Mouse (Mus musculus) midbrain, embryonic 16.5 days (tissue): ENCODE data around the gene Rps6kc1. TPM values are rescaled to one million over a fixed set of nuclear protein-coding genes. Genes with fewer than 3 reads are reported as not detected.

ENCODE experiments used
- ATAC-seq: fragments of 200-750 bp; cut with Nextera tagmentation; 2 replicates; pipeline ENCODE4 v1.8.0; 2017; ENCODE audit warnings: moderate TSS enrichment
- H3K27ac ChIP-seq: fragments of 300-500 bp; sonication (generic); 2 replicates; pipeline ENCODE4 v1.5.1; 2014; ENCODE audit warnings: mild to moderate bottlenecking, low read length, mixed read lengths
- H3K27me3 ChIP-seq: fragments of 300-500 bp; sonication (generic); 2 replicates; pipeline ENCODE4 v1.6.1; 2014; ENCODE audit warnings: low read depth, low read length, mixed read lengths; ENCODE audit not compliant: control insufficient read depth, insufficient read depth
- H3K36me3 ChIP-seq: fragments of 300-500 bp; sonication (generic); 2 replicates; pipeline ENCODE4 v1.6.1; 2014; ENCODE audit warnings: mild to moderate bottlenecking, low read length, moderate library complexity, mixed read lengths; ENCODE audit not compliant: control insufficient read depth, insufficient read depth
- H3K4me1 ChIP-seq: fragments of 300-500 bp; sonication (generic); 2 replicates; pipeline ENCODE4 v1.6.1; 2014; ENCODE audit warnings: mild to moderate bottlenecking, low read length, mixed read lengths; ENCODE audit not compliant: control insufficient read depth, insufficient read depth
- H3K4me2 ChIP-seq: fragments of 300-500 bp; sonication (generic); 2 replicates; pipeline ENCODE4 v1.6.1; 2014; ENCODE audit warnings: mild to moderate bottlenecking, low read length, mixed read lengths
- H3K4me3 ChIP-seq: fragments of 300-500 bp; sonication (generic); 2 replicates; pipeline ENCODE4 v1.5.1; 2014; ENCODE audit warnings: low read depth, mild to moderate bottlenecking, low read length, moderate library complexity, mixed read lengths
- H3K9ac ChIP-seq: fragments of 300-500 bp; sonication (generic); 2 replicates; pipeline ENCODE4 v1.6.1; 2014; ENCODE audit warnings: low read depth, low read length, mixed read lengths
- H3K9me3 ChIP-seq: fragments of 300-500 bp; sonication (generic); replicated peaks from 2 replicates; pipeline ENCODE4 v1.6.1; 2014; ENCODE audit warnings: mild to moderate bottlenecking, low read length, mixed read lengths; ENCODE audit not compliant: control insufficient read depth, poor library complexity, severe bottlenecking
- WGBS: fragments of 180-500 bp; shearing (Covaris S2); extraction: QIAGEN DNeasy Blood & Tissue Kit; methylation state at CpG from one replicate; pipeline ENCODE4 v1.1.7; 2014; 5-methylcytosine and 5-hydroxymethylcytosine counted together
- polyA plus RNA-seq: library from polyadenylated mRNA; unstranded; fragments of >200 nt; fragmentation: Nextera tagmentation; extraction: Ambion mirVana; gene quantifications from 2 replicates; pipeline ENCODE4 v1.2.1, GENCODE M21; 2015

The Rps6kc1 gene
- polyA plus RNA-seq, 1 experiment from 2014 or later = 34.8 TPM

- 63% methylated on average over 5 of the region's 5 CpGs for WGBS
- H3K9me3 ChIP-seq = no peaks in the 10 kb centered on the region
- no peak overlapping the region for H3K9ac ChIP-seq
- no peak overlapping the region for H3K27ac ChIP-seq
- no peaks in the 10 kb centered on the region for H3K36me3 ChIP-seq
- H3K4me2 ChIP-seq = no peak overlapping the region
- H3K27me3 ChIP-seq = no peaks in the 10 kb centered on the region
- no peak for ATAC-seq
- H3K4me1 ChIP-seq = no peaks in the 10 kb centered on the region
- H3K4me3 ChIP-seq = no peak overlapping the region
Measured at GRCm38 (mm10) chr1:190861626-190862025, 49.9 kb downstream of the Rps6kc1 start.

GRCm38 (mm10) chr1:190854465-190854864 lies 57.1 kb downstream of the Rps6kc1 start:
- no peak for ATAC-seq

GRCm38 (mm10) chr1:190849162-190849865 lies 62.3 kb downstream of the Rps6kc1 start:
- no peak for ATAC-seq
- Histone ChIP-seq H3K9ac (no peak overlapping the region), H3K4me2 (no peak overlapping the region), H3K4me3 (no peak overlapping the region), H3K36me3 (no peaks in the 10 kb centered on the region), H3K4me1 (peaks cover 3% of the 10 kb centered on the region; the same call in 1 of the 2 replicates), H3K27ac (no peak overlapping the region), H3K9me3 (no peaks in the 10 kb centered on the region), H3K27me3 (no peaks in the 10 kb centered on the region)
- 78% methylated on average over 11 of the region's 11 CpGs for WGBS

More at GRCm38 (mm10) chr1:190854465-190854864, 57.1 kb downstream of the Rps6kc1 start:
- H3K27ac ChIP-seq = no peak overlapping the region
- H3K4me3 ChIP-seq = no peak overlapping the region
- H3K9me3 ChIP-seq = no peaks in the 10 kb centered on the region
- H3K4me1 ChIP-seq = no peaks in the 10 kb centered on the region
- H3K9ac ChIP-seq = no peak overlapping the region
- H3K27me3 ChIP-seq = no peaks in the 10 kb centered on the region
- peaks cover 3% of the 10 kb centered on the region; the same call in 1 of the 2 replicates for H3K36me3 ChIP-seq
- 58% methylated on average over 3 of the region's 3 CpGs for WGBS
- no peak overlapping the region for H3K4me2 ChIP-seq

- Histone ChIP-seq H3K4me2 (no peak overlapping the region), H3K9me3 (no peaks in the 10 kb centered on the region), H3K27ac (no peak overlapping the region), H3K36me3 (no peaks in the 10 kb centered on the region), H3K9ac (no peak overlapping the region), H3K4me1 (peaks cover 3% of the 10 kb centered on the region; the same call in 1 of the 2 replicates), H3K4me3 (no peak overlapping the region), H3K27me3 (no peaks in the 10 kb centered on the region)
- WGBS = 44% methylated on average over 3 of the region's 3 CpGs
- ATAC-seq = no peak
Measured at GRCm38 (mm10) chr1:190848676-190849075, 62.9 kb downstream of the Rps6kc1 start.

GRCm38 (mm10) chr1:190846956-190847355 lies 64.6 kb downstream of the Rps6kc1 start:
- H3K27ac ChIP-seq = peak overlapping the region; percentile 58; the same call in 1 of the 2 replicates
- peaks cover 2% of the 10 kb centered on the region; the same call in 1 of the 2 replicates for H3K36me3 ChIP-seq
- no peak overlapping the region for H3K4me2 ChIP-seq
- no peak overlapping the region for H3K4me3 ChIP-seq
- H3K9ac ChIP-seq = no peak overlapping the region
- H3K27me3 ChIP-seq = no peaks in the 10 kb centered on the region
- no peaks in the 10 kb centered on the region for H3K9me3 ChIP-seq
- H3K4me1 ChIP-seq = peaks cover 3% of the 10 kb centered on the region; the same call in 1 of the 2 replicates
- ATAC-seq = no peak
- 76% methylated on average over 3 of the region's 3 CpGs for WGBS

GRCm38 (mm10) chr1:190846074-190846730 lies 65.4 kb downstream of the Rps6kc1 start:
- 84% methylated on average over 11 of the region's 11 CpGs for whole genome bisulfite sequencing
- H3K27me3 ChIP-seq = no peaks in the 10 kb centered on the region
- H3K27ac ChIP-seq = no peak overlapping the region; the same call in 1 of the 2 replicates
- ATAC-seq = no peak
- H3K36me3 ChIP-seq = peaks cover 2% of the 10 kb centered on the region; the same call in 1 of the 2 replicates
- no peak overlapping the region for H3K4me3 ChIP-seq
- H3K9me3 ChIP-seq = no peaks in the 10 kb centered on the region
- H3K9ac ChIP-seq = no peak overlapping the region
- H3K4me1 ChIP-seq = peaks cover 3% of the 10 kb centered on the region; the same call in 1 of the 2 replicates
- no peak overlapping the region for H3K4me2 ChIP-seq

GRCm38 (mm10) chr1:190845419-190845818 lies 66.2 kb downstream of the Rps6kc1 start:
- H3K9ac ChIP-seq = no peak overlapping the region
- H3K27me3 ChIP-seq = no peaks in the 10 kb centered on the region
- no peak overlapping the region for H3K27ac ChIP-seq
- peaks cover 2% of the 10 kb centered on the region; the same call in 1 of the 2 replicates for H3K36me3 ChIP-seq
- no peak overlapping the region for H3K4me2 ChIP-seq
- H3K4me3 ChIP-seq = no peak overlapping the region
- H3K4me1 ChIP-seq = peaks cover 3% of the 10 kb centered on the region; the same call in 1 of the 2 replicates
- H3K9me3 ChIP-seq = no peaks in the 10 kb centered on the region
- 79% methylated on average over 4 of the region's 4 CpGs for WGBS
- ATAC-seq = no peak

GRCm38 (mm10) chr1:190844356-190844755 lies 67.2 kb downstream of the Rps6kc1 start:
- no peak for ATAC-seq
- no peaks in the 10 kb centered on the region for H3K9me3 ChIP-seq

GRCm38 (mm10) chr1:190836046-190836445 lies 75.5 kb downstream of the Rps6kc1 start:
- H3K4me3 ChIP-seq = no peak overlapping the region
- no peaks in the 10 kb centered on the region for H3K27me3 ChIP-seq
- H3K4me2 ChIP-seq = no peak overlapping the region
- no peaks in the 10 kb centered on the region for H3K4me1 ChIP-seq
- H3K27ac ChIP-seq = no peak overlapping the region
- WGBS = 89% methylated on average over 2 of the region's 2 CpGs
- ATAC-seq = no peak
- peaks cover 3% of the 10 kb centered on the region; the same call in 1 of the 2 replicates for H3K36me3 ChIP-seq
- H3K9me3 ChIP-seq = no peaks in the 10 kb centered on the region
- H3K9ac ChIP-seq = no peak overlapping the region

More at GRCm38 (mm10) chr1:190844356-190844755, 67.2 kb downstream of the Rps6kc1 start:
- Histone ChIP-seq H3K27ac (no peak overlapping the region), H3K27me3 (no peaks in the 10 kb centered on the region), H3K4me3 (no peak overlapping the region), H3K4me1 (peaks cover 3% of the 10 kb centered on the region; the same call in 1 of the 2 replicates), H3K4me2 (no peak overlapping the region), H3K9ac (no peak overlapping the region), H3K36me3 (peaks cover 2% of the 10 kb centered on the region; the same call in 1 of the 2 replicates)
- 79% methylated on average over 11 of the region's 11 CpGs for WGBS
